Mouse (Mus musculus): ENCODE measurements around the gene Gm867. TPM values are rescaled to one million over a fixed set of nuclear protein-coding genes. Genes with fewer than 3 reads are reported as not detected.

Gene Gm867
- polyA plus RNA-seq, 1 experiment from 2014 or later, result not detected

- Histone ChIP-seq H3K27ac (ENCODE audit: low read length) (no peak overlapping the region), H3K9me3 (ENCODE audit: control insufficient read depth, low read depth, low read length) (no peaks in the 10 kb centered on the region), H3K4me2 (replicated peaks; ENCODE audit: low read depth, low read length) (peak overlapping the region; percentile 95), H3K9ac (replicated peaks; ENCODE audit: low read depth, low read length) (peak overlapping the region; percentile 48; the same call in 1 of the 2 replicates), H3K36me3 (ENCODE audit: control insufficient read depth, insufficient read depth, low read length) (no peaks in the 10 kb centered on the region), H3K4me3 (ENCODE audit: low read depth, low read length) (peak overlapping the region; percentile 40), H3K4me1 (ENCODE audit: control insufficient read depth, insufficient read depth, low read length) (peaks cover 4% of the 10 kb centered on the region; the same call in 1 of the 2 replicates), H3K27me3 (ENCODE audit: control insufficient read depth, insufficient read depth, low read length) (no peaks in the 10 kb centered on the region)
- 2% methylated on average over 23 of the region's 23 CpGs for WGBS
- ATAC-seq (ENCODE audit: insufficient number of reproducible peaks, insufficient read depth, low FRiP score, low read depth), result peak; percentile 75
These were observed 10.3 kb upstream of the Gm867 start for GRCm38 (mm10) chr10:75950791-75951210.

GRCm38 (mm10) chr10:75949053-75950045 lies 8.9 kb upstream of the Gm867 start:
- no peak for ATAC-seq (ENCODE audit: insufficient number of reproducible peaks, insufficient read depth, low FRiP score, low read depth)
- H3K36me3 ChIP-seq (ENCODE audit: control insufficient read depth, insufficient read depth, low read length), result no peaks in the 10 kb centered on the region
- 78% methylated on average over 22 of the region's 22 CpGs for WGBS
- H3K27me3 ChIP-seq (ENCODE audit: control insufficient read depth, insufficient read depth, low read length), result no peaks in the 10 kb centered on the region
- H3K9ac ChIP-seq (replicated peaks; ENCODE audit: low read depth, low read length), result no peak overlapping the region
- no peaks in the 10 kb centered on the region for H3K9me3 ChIP-seq (ENCODE audit: control insufficient read depth, low read depth, low read length)
- no peak overlapping the region for H3K27ac ChIP-seq (ENCODE audit: low read length)
- no peak overlapping the region for H3K4me3 ChIP-seq (ENCODE audit: low read depth, low read length)
- peaks cover 4% of the 10 kb centered on the region; the same call in 1 of the 2 replicates for H3K4me1 ChIP-seq (ENCODE audit: control insufficient read depth, insufficient read depth, low read length)
- H3K4me2 ChIP-seq (replicated peaks; ENCODE audit: low read depth, low read length), result no peak overlapping the region

GRCm38 (mm10) chr10:75948079-75948478 lies 7.6 kb upstream of the Gm867 start:
- Histone ChIP-seq H3K36me3 (ENCODE audit: control insufficient read depth, insufficient read depth, low read length) (no peaks in the 10 kb centered on the region), H3K4me3 (ENCODE audit: low read depth, low read length) (no peak overlapping the region)
- WGBS, result 77% methylated on average over 5 of the region's 5 CpGs

GRCm38 (mm10) chr10:75945896-75946295 lies 5.4 kb upstream of the Gm867 start:
- Histone ChIP-seq H3K4me3 (ENCODE audit: low read depth, low read length) (no peak overlapping the region), H3K4me1 (ENCODE audit: control insufficient read depth, insufficient read depth, low read length) (peaks cover 12% of the 10 kb centered on the region; the same call in 1 of the 2 replicates), H3K9me3 (ENCODE audit: control insufficient read depth, low read depth, low read length) (no peaks in the 10 kb centered on the region), H3K9ac (replicated peaks; ENCODE audit: low read depth, low read length) (no peak overlapping the region), H3K36me3 (ENCODE audit: control insufficient read depth, insufficient read depth, low read length) (no peaks in the 10 kb centered on the region), H3K27ac (ENCODE audit: low read length) (no peak overlapping the region), H3K4me2 (replicated peaks; ENCODE audit: low read depth, low read length) (no peak overlapping the region), H3K27me3 (ENCODE audit: control insufficient read depth, insufficient read depth, low read length) (no peaks in the 10 kb centered on the region)
- ATAC-seq (ENCODE audit: insufficient number of reproducible peaks, insufficient read depth, low FRiP score, low read depth), result no peak
- 67% methylated on average over 7 of the region's 7 CpGs for WGBS

More at GRCm38 (mm10) chr10:75948079-75948478, 7.6 kb upstream of the Gm867 start:
- no peak overlapping the region for H3K27ac ChIP-seq (ENCODE audit: low read length)
- no peaks in the 10 kb centered on the region for H3K9me3 ChIP-seq (ENCODE audit: control insufficient read depth, low read depth, low read length)
- H3K27me3 ChIP-seq (ENCODE audit: control insufficient read depth, insufficient read depth, low read length), result no peaks in the 10 kb centered on the region
- no peak overlapping the region for H3K4me2 ChIP-seq (replicated peaks; ENCODE audit: low read depth, low read length)
- ATAC-seq (ENCODE audit: insufficient number of reproducible peaks, insufficient read depth, low FRiP score, low read depth), result no peak
- H3K4me1 ChIP-seq (ENCODE audit: control insufficient read depth, insufficient read depth, low read length), result peaks cover 12% of the 10 kb centered on the region; the same call in 1 of the 2 replicates
- H3K9ac ChIP-seq (replicated peaks; ENCODE audit: low read depth, low read length), result no peak overlapping the region

- Histone ChIP-seq H3K36me3 (ENCODE audit: control insufficient read depth, insufficient read depth, low read length) (no peaks in the 10 kb centered on the region), H3K4me1 (ENCODE audit: control insufficient read depth, insufficient read depth, low read length) (peaks cover 11% of the 10 kb centered on the region; the same call in 1 of the 2 replicates), H3K27ac (ENCODE audit: low read length) (no peak overlapping the region), H3K27me3 (ENCODE audit: control insufficient read depth, insufficient read depth, low read length) (no peaks in the 10 kb centered on the region), H3K4me3 (ENCODE audit: low read depth, low read length) (no peak overlapping the region), H3K9me3 (ENCODE audit: control insufficient read depth, low read depth, low read length) (no peaks in the 10 kb centered on the region), H3K4me2 (replicated peaks; ENCODE audit: low read depth, low read length) (no peak overlapping the region), H3K9ac (replicated peaks; ENCODE audit: low read depth, low read length) (no peak overlapping the region)
- WGBS, result 93% methylated on average over 7 of the region's 7 CpGs
- no peak for ATAC-seq (ENCODE audit: insufficient number of reproducible peaks, insufficient read depth, low FRiP score, low read depth)
These were observed 4.7 kb upstream of the Gm867 start for GRCm38 (mm10) chr10:75945213-75945612.

- Histone ChIP-seq H3K9ac (replicated peaks; ENCODE audit: low read depth, low read length) (no peak overlapping the region), H3K27ac (ENCODE audit: low read length) (peak overlapping the region; percentile 67), H3K4me2 (replicated peaks; ENCODE audit: low read depth, low read length) (no peak overlapping the region), H3K4me3 (ENCODE audit: low read depth, low read length) (no peak overlapping the region), H3K4me1 (ENCODE audit: control insufficient read depth, insufficient read depth, low read length) (peaks cover 11% of the 10 kb centered on the region; the same call in 1 of the 2 replicates), H3K36me3 (ENCODE audit: control insufficient read depth, insufficient read depth, low read length) (no peaks in the 10 kb centered on the region), H3K27me3 (ENCODE audit: control insufficient read depth, insufficient read depth, low read length) (no peaks in the 10 kb centered on the region), H3K9me3 (ENCODE audit: control insufficient read depth, low read depth, low read length) (no peaks in the 10 kb centered on the region)
- 28% methylated on average over 11 of the region's 11 CpGs for WGBS
- no peak for ATAC-seq (ENCODE audit: insufficient number of reproducible peaks, insufficient read depth, low FRiP score, low read depth)
These were observed 3.7 kb upstream of the Gm867 start for GRCm38 (mm10) chr10:75944066-75944772.

- ATAC-seq (ENCODE audit: insufficient number of reproducible peaks, insufficient read depth, low FRiP score, low read depth), result no peak
- Histone ChIP-seq H3K4me3 (ENCODE audit: low read depth, low read length) (no peak within 1 kb of the TSS), H3K4me2 (replicated peaks; ENCODE audit: low read depth, low read length) (no peak within 1 kb of the TSS), H3K27ac (ENCODE audit: low read length) (peak within 1 kb of the TSS; percentile 67), H3K9ac (replicated peaks; ENCODE audit: low read depth, low read length) (no peak within 1 kb of the TSS), H3K27me3 (ENCODE audit: control insufficient read depth, insufficient read depth, low read length) (no peaks in the 10 kb centered on the region), H3K4me1 (ENCODE audit: control insufficient read depth, insufficient read depth, low read length) (peaks cover 11% of the 10 kb centered on the region; the same call in 1 of the 2 replicates), H3K36me3 (ENCODE audit: control insufficient read depth, insufficient read depth, low read length) (no peaks in the 10 kb centered on the region), H3K9me3 (ENCODE audit: control insufficient read depth, low read depth, low read length) (no peaks in the 10 kb centered on the region)
- 78% methylated on average over 15 of the region's 15 CpGs for WGBS
These were observed 2.4 kb upstream of the Gm867 start, which contains the start of gene Vpreb3 for GRCm38 (mm10) chr10:75942736-75943477. Gene Vpreb3, plus strand, starts transcription at chr10:75943057.

Data from stomach, embryonic 14.5 days (tissue).